Mouse (Mus musculus): ENCODE results near the gene Pon3. TPM values are rescaled to one million over a fixed set of nuclear protein-coding genes. Genes with fewer than 3 reads are reported as not detected.
"Not testable (repeated sequence)": the region's sequence is repeated elsewhere in the genome, so short reads cannot be mapped to it uniquely, and the experiment has no call there.

The Pon3 gene
- polyA plus RNA-seq, 1 experiment = 38.2 TPM

DNA sequence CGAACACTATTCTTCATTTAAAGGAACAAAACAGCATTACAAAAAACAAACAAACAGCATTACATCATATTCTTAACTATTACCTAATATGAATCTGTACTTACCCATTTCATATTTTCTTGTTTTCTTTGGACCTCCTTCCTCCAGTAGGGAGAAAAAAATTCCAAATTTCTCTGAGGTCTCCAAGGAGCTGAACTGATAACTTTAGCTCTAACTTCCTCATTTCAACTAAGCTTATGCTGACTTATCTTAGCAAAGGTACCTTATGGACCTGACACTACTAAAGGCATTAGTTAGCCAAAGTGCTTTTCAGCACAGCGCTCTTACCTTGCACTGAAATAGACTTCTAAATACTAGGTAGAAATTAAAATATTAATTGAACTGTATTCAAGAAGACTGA is 1.2 kb downstream of the Pon3 start:
- DNase-seq (ENCODE audit: low read depth) = no peak

DNA sequence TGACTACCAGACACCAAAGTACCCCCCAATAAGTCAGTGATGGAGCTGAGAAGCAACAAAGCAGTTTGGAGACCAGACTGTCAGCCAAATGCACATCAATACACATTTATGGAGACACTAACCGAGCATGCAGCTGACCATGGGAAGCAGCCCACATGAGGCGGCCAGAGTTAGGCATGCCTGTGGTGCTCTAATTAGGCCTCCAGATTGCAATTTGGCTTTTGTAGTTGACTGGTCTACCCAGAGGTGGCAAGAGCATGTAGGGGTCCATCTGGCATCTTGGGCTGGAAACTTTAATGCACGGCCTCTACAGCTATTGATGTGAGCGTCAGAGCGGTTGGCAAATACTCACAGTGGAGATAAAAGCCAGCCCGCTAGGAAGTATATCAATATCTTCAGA is 10.2 kb downstream of the Pon3 start:
- DNase-seq (ENCODE audit: low read depth) = no peak

DNA sequence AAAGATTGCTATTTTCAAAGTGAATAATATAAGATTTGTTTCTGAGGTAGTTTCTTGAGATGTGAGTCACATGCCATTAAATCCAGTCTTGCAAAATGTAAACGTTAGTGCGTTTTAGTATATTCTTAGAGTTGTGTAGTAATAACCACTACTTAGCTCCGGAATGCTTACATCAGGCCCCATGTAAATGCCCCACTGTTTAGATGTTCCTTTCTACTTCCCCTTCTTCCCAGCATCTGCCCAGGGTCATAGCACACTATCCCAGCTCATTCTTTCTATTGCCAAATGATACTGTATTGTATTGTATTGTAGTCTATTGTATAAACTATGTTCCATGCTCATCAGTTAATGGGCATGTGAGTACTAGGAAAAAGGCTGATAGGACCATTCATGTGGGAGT is 17.3 kb downstream of the Pon3 start:
- no peak for DNase-seq (ENCODE audit: low read depth)

DNA sequence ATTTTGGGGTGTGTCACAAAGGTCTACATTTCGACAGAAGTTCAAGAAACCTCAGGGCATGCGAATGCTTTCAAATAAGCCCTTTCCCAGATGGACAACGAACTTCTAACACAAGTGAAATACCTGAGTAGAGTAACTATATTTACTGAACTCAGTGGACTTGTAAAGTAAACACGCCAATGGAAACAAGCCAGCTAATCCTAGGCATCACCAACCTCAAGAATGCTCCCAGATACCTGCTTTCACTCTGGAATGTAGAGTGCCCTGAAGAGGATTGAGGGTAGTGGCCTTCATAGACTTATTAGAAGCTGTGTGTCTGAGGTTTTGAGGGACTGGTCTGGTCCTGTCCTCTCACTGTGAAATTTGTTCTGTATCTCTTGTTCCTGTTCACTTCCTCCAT is 18.6 kb downstream of the Pon3 start:
- no peak for DNase-seq (ENCODE audit: low read depth)

DNA sequence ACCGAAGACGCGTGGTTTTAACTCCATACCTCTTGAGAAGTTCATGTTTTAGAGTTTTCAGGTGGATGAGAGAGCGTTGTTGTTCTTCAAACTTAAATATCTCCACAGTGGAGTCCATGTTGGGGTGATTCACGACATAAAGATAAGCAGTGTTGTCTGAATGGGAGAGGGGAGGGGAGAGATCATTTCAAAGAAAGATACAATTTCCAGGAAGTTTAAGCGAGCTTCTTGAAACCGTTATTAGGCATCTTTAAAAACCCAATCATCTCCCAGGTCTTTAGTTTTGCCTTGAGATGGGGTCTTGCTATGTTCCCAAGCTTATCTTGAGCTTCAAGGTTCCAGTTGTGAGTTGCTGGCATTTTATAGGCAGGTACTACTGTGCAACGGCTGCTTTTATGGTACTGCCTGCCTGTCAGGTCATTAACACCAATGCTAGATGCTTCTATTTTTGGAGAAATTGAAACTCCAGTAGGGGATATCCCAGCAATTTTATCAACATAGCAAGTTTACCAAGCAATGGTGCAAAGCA is 19.2 kb downstream of the Pon3 start:
- DNase-seq (ENCODE audit: low read depth) = no peak

DNA sequence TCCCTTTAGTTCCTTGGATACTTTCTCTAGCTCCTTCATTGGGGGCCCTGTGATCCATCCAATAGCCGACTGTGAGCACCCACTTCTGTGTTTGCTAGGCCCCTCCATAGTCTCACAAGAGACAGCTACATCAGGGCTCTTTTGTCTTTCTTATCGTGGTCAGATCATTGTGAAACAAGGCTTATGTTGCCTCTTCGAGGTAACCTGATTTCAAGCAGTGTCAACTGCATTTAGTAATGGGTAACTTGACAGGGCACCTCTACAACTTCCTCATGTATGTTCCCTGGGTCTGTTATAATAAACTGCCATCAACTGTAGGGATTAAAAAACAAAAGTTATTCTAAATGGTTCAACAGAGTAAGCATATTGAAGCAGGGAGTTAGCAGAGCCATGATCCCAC is 21.5 kb downstream of the Pon3 start:
- DNase-seq (ENCODE audit: low read depth) = no peak

DNA sequence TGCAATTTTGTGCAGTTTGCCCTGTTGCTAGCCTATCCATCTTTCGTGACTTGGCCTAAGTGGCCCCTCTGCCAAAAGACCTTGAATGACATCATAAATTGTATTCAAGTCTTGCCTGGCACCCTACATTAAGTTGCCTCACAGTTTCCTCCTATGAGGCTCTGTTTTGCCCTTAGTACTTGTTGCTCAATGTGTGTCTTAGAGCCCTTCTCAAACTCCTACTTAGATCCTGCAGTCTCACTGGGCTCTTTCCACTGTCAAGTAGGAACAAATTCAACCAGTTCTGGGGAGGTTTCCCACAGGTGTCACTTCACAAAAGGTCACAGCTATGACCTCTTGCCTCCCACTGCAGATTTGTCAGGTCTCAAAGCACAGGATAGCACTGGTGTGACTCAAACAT is 22.3 kb downstream of the Pon3 start:
- peak; percentile 99 for DNase-seq (ENCODE audit: low read depth)

DNA sequence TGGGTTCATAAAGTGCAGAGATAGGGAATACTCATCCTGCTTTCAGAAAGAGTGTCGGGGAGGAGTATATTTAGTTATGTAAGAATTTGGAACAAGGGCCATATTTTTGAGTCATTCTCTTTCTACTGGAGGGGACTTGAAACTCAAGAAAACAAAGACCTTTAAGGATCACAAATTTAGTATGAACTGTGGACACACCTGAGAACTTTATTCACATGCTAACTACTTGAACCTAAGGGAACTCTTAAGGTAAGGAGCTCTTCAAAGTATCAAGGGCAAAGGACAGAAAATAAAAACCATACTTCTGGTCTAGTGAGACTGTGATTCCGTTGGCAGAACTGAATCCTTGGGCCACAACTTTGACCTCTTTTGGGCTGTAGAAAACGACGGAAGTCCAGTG is 24.1 kb downstream of the Pon3 start:
- DNase-seq (ENCODE audit: low read depth) = no peak

DNA sequence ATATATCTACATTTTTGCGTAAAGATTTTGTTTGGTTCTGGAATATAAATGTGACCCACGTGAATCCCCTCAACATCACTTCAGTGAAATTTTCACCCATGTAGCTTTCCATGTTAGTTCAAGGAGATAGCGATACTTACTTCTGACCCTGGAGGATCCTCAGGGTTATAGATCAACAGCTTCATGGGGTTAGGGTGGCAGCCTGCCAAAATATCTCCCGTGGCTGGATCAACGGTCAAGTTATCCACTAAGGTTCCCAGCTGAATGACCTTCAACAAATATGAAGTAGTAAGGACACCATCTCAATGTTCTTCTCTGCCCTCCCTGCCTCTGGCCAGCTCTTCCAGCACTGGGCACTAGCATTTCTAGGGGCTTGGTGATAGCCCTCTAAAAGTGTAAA is 25.8 kb downstream of the Pon3 start:
- DNase-seq (ENCODE audit: low read depth) = no peak

DNA sequence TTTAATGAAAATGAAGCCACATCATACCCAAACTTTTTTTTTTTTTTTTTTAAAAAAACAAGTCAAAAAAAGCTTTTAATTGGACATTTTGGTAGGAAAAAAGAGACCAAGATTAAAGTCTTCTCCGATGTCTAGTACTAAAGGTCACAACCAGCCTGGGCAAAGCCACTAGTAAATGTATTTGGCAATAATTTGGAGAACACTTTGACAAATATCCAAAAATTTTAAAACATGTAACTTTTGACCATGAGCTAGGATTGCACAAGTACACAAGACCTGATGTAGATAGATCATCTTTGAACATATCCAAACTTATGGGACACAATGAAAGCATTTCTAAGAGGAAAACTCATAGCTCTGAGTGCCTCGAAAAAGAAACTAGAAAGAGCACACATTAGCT is 32.5 kb downstream of the Pon3 start:
- DNase-seq (ENCODE audit: low read depth) = not testable (repeated sequence)

DNA sequence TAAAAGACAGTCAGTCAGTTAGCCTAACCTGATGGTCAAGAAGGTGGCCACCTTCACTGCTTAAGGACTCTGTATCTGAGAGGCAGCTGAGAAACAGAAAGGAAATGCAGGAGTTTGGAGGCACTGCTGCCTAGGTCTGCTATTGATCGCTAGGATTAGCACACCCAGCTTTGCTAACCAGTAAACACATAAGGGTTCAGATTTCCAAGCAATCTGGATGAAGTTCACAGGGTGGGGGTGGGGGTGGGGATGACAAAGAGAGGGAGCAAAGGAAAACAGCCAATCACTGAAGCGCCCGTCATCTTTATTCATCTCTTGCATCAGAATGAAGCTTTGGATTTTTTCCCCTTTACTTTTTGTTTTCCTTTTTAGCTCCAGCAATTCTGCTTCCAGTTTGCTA is 34.0 kb downstream of the Pon3 start:
- no peak for DNase-seq (ENCODE audit: low read depth)

DNA sequence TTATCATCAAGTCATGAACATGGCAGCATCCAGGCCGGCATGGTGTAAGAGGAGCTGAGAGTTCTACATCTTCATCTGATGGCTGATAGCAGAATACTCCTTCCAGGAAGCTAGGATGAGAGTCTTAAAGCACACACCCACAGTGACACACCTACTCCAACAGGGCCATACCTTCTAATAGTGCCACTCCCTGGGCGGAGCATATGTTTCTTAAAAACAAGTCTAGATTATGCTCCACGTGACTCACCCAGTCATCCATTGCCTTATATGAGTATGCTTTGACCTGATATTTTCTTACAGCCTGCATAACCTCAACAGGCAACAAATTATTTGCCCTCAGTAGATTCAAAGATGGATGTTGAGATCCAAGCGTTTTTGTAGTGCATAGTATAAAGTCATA is 37.9 kb downstream of the Pon3 start:
- DNase-seq (ENCODE audit: low read depth) = no peak

DNA sequence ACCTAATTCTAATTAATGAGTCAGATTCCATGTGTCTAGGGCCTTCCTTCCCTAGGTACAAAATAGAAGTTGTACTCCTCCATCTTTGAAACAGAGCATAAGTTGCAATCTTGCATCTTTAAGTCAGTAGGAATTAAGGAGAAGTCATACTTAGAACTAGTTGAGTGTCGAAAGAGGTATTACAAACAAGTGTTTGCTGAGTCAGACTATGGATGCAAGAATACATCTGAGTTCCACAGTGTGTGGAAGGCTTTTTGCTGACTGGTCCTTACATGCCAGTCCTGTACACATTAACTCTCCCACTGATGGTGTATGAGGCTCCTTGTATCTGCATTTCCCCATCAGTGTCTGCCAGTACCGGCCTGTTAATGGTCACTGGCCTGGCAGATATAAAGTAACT is 48.3 kb downstream of the Pon3 start:
- DNase-seq (ENCODE audit: low read depth) = no peak

DNA sequence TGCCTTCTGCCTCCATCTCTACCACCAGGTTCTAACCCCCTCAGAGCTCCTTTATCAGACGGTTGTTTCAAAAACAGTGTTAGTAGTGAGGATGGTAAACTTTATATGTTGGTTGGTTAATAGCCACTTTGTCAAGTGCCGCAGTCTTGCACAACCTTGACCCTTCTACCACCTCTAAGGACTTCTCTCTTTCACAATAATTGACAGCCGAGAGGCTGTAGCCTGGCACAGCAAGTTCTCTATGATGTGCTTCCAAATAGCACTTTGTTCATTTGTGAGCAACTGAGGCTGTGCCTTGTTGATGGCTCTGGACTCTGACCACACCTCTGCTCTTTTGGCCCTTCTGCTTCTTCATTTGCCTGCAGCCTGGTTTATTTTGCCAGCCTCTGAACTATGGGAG is 56.2 kb downstream of the Pon3 start:
- DNase-seq (ENCODE audit: low read depth) = peak; percentile 74

DNA sequence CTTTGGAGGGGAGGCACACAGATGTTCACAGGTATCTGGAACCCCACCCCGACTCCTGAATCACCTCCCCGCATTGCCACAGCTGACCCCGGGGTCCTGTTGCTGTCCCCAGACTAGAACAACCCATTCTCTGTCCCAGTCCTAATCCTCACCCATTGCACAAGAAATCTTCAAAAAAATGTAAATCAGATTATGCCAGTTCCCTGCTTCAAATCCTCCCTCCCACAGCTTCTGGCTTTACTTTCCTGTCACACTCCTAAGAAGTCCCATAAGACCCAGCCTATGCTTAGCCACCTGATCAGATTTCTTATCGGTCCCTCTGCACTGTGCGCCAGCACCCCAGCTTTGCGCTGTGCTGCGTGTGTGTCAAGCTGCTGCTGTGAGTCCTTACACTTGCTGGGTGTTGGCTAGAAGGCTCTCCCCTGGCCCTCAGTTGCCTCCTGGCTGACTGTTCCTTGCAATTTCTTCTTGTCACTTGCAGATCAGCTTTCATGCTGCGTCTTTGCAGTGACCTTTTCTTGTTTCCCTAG is 56.6 kb downstream of the Pon3 start:
- DNase-seq (ENCODE audit: low read depth) = peak; percentile 89

DNA sequence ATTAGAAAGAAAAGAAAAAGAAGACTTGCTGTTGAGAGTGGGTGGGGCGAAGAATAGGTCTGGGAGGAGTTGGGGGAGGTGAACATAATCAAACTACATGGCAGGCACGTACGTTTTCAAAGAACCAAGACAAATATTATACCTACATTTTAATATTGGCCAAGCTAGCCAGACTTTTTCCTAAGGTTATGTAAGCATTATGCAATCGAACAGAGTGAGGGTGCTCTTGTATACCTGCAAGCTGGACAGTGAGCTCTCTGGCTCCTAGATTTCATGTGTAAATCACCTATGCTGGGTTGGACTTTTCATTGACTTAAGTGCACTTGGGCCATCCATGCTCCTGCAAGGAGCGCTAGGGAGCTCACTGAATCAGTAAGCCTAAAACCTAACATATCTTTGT is 57.5 kb downstream of the Pon3 start:
- peak; percentile 62 for DNase-seq (ENCODE audit: low read depth)

DNA sequence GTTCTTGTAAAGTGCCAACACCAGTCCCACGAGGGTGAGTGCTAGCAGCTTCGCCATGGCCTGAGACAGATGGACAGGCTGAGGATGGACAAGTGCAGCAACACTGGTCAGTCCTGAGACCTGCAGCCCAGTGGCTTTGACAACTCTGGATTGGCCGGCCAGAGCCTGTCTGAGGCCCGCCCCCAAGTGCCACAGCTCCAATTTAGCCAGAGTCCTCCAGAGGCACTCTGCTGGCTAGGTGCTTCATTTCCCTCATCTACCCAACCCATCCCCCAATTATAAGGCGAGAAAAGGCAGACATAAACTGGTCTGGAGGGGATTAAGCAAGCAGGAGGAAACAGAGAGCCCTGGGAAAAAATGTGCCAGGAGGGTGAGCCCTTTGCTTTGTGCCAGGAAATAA is 62.4 kb downstream of the Pon3 start, which contains the start of gene Pon1:
Gene Pon1, minus strand, starts transcription at position 254 of the 400 bp plus-strand sequence.
- no peak for DNase-seq (ENCODE audit: low read depth)

DNA sequence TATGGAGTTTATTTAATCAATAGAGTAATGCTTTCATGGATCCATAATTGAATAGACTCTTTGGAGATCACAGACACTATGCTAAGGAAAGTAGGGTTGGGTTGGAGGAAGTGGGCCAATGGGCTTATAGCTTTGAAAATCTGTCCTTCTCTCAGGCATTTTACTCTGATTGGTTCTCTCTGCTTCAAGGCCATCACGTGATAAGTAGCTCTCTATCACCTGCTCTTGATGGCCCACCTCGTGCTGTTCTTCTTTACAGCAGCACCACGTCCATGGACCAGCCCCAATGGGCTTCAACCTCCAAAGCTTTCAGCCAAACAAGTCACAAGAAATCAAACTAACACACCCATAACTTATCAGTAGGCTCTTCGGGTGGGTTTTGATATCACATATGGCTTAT is 65.3 kb downstream of the Pon3 start:
- no peak for DNase-seq (ENCODE audit: low read depth)

DNA sequence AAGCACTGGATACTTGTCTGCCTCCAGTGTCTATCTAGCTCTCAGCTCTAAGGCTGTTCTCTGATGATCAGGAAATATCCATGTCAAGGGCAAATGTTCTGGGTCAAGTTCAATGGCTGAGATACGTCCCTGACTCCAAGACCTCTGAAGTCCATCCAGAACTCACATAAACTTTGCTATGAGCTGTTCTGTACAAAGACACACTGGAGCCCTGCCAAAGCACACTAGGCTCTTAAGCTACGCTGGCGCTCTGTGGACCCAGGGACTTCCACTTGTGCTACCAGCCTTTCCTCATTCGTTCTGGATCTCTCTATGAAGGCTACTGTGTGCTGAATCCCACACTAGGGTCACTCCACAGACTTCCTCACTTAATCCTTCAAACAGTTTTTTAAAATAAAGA is 66.6 kb downstream of the Pon3 start:
- DNase-seq (ENCODE audit: low read depth) = no peak

DNA sequence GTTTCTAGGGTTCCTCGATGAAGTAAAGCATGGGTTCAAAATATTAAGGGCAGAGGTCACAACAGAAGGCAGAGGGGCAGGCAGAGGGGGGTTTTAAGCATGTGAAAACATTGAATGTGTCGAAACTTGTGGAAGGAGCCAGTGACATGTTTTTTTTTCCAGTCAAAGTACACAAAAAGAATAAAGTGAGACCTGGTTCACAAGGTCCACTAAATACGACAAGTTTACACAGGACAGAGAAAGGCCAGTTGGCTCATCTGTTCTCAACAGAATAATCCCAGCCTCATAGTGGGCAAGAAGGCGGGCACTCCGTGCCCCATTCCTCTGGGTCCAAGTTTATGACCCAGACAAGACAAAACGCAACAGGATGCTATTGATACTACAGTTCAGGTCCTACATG is 67.1 kb downstream of the Pon3 start:
- DNase-seq (ENCODE audit: low read depth) = no peak

DNA sequence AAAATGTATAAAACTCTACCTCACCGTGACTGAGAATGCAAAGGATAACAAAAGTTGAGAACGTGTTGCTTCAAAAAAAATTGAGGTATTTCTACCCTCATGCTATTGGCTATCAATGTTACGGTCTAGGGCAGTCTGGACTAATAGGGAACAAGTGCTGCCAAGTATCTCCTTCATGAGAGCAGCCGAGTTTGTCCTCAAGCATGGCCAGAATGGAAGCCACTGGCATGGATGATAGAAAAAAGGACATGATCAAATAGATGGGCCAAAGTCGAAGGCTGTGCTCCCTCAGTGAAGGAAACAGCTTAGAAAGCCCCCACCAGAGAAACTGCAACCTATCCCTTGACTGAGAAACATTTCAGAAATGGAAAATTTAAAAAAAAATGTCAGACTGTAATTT is 68.0 kb downstream of the Pon3 start:
- DNase-seq (ENCODE audit: low read depth) = no peak

DNA sequence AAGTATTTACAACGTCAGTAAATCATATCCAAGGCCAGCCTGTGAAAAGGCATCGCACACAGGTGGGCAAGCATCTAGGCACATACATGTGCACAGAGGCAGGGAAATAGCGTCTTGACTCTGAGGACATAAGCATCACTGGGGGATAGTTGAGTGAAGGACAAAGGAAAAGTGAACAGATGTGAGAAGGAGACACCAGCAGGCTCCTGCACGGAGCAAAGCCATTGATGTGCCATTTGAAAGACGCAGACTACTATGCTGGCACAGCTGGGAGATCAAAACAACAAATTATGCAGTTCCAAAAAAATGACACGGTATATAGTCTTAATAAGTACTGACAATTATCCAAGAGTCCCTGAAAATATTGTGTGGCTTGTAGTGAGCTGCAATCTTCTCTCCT is 68.5 kb downstream of the Pon3 start:
- DNase-seq (ENCODE audit: low read depth) = no peak

DNA sequence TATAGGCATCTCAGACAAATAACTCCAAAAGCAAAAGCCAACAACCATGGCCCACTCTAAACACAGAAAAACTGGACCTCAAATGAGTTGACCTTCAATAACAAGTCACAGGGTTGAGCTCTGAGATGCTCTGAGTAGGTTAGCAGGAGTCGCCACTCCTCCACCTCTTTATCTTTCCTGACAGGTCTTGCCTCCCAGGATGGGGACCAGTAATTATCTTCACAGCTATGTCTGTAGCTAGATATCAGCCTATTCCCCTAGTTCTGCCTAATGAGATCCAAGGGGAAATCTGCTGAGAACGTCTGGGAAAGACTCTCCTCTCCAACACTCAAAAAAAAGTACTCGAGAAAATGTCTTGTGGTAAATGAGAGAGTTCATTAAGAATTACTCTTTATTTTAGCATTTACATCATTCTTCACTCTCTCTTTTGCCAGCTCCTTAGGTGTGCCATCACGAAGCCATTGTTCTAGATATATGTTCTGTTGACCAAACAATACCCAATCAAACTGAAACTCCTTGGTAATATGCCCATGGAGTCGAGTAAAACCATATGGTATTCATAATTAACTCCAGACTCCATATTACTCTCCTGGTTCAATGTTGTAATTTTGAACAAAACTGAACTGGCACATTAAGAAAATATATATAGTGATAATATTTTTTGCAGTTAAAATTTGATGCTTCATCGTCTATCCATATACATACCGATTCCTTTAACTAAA is 69.7 kb downstream of the Pon3 start:
- DNase-seq (ENCODE audit: low read depth) = no peak

DNA sequence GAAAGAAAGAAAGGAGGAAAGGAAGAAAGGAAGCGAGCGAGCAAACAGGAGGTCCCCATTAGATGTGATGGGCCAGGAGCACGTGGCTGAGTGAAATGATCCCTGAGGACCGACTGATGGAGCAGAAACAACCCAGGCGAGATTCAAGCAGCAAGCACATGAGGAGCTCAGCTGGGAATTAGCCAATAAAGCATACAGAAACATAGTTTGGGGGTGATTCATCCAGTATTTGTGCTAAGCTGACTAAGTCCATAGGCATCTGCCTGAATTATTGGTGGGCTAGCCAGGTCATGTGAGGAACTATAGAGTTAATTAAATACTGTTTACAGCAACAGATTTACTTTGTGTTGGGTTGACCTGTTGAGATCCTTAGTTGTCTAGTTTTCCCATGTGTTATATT is 75.4 kb downstream of the Pon3 start:
- DNase-seq (ENCODE audit: low read depth) = no peak
